Mouse (Mus musculus): ENCODE results near the gene Olfr1200. TPM values are rescaled to one million over a fixed set of nuclear protein-coding genes. Genes with fewer than 3 reads are reported as not detected.

Gene Olfr1200
- not detected in 2 replicates for polyA plus RNA-seq (2014; fragmentation: Nextera tagmentation; extraction: Ambion mirVana)

DNA sequence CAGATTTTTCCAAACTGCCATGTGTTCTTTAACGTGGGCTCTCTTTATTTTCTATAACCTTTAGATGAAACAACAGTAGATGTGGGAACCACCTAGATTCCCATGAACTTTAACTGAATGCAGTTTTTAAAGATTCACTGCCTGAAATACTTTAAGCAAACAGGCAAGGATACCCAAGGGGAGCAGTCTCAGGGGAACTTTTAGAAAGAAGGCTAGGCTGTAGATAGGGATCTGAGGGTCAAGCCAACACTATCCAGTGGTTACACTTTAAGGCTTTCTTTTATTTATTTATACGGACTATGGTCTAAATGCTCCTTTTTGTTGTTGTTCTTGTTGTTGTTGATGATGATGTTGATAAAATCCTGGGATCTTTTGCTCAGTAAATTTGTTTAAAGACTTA, at the start of gene Olfr1200:
TSS of gene Olfr1200 (minus strand) at position 101 of the 400 bp plus-strand sequence.
- Histone ChIP-seq H3K27ac (ENCODE audit: low read depth, low read length) (no peak within 1 kb of the TSS), H3K9me3 (ENCODE audit: control insufficient read depth, low read length) (no peaks in the 10 kb centered on the region), H3K4me1 (ENCODE audit: control insufficient read depth, insufficient read depth, low read length) (no peaks in the 10 kb centered on the region), H3K27me3 (ENCODE audit: control insufficient read depth, insufficient read depth, low read length) (no peaks in the 10 kb centered on the region), H3K9ac (ENCODE audit: low read length) (no peak within 1 kb of the TSS), H3K4me2 (no peak within 1 kb of the TSS), H3K36me3 (ENCODE audit: control insufficient read depth, insufficient read depth, low read length) (no peaks in the 10 kb centered on the region), H3K4me3 (ENCODE audit: low read depth, low read length) (no peak within 1 kb of the TSS)
- WGBS, result 82% methylated on average over 2 of the region's 2 CpGs
- ATAC-seq (ENCODE audit: low FRiP score), result no peak
- no peak for DNase-seq (ENCODE audit: low spot score, missing footprints)

DNA sequence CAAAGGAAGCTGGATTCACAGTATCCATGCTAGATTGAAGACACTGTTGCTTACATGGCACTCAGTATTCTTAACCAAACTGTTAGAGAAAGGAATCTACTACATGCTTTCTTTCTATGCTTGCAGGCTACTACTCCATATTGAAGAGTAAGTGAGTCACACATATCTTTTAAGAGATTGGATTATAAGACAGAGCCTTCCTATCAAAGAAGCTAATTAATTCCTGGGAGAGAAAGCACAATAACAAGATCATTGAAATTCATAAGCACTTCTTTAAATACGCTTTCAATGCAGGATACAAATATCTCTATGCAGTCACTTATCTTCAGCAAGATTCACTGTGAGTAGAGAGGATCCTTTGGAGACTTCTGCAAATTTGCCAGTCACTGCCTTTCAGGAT, 43.9 kb upstream of the Olfr1200 start, which contains the start of gene Olfr1202:
TSS of gene Olfr1202 (plus strand) at position 301 of the 400 bp plus-strand sequence.
- Histone ChIP-seq H3K9me3 (ENCODE audit: control insufficient read depth, low read length) (no peaks in the 10 kb centered on the region), H3K4me2 (no peak within 1 kb of the TSS), H3K36me3 (ENCODE audit: control insufficient read depth, insufficient read depth, low read length) (no peaks in the 10 kb centered on the region), H3K4me3 (ENCODE audit: low read depth, low read length) (no peak within 1 kb of the TSS), H3K27ac (ENCODE audit: low read depth, low read length) (no peak within 1 kb of the TSS), H3K4me1 (ENCODE audit: control insufficient read depth, insufficient read depth, low read length) (no peaks in the 10 kb centered on the region), H3K27me3 (ENCODE audit: control insufficient read depth, insufficient read depth, low read length) (no peaks in the 10 kb centered on the region), H3K9ac (ENCODE audit: low read length) (no peak within 1 kb of the TSS)
- no peak for DNase-seq (ENCODE audit: low spot score, missing footprints)
- WGBS, result 83% methylated on average over 1 of the region's 1 CpGs
- no peak for ATAC-seq (ENCODE audit: low FRiP score)

DNA sequence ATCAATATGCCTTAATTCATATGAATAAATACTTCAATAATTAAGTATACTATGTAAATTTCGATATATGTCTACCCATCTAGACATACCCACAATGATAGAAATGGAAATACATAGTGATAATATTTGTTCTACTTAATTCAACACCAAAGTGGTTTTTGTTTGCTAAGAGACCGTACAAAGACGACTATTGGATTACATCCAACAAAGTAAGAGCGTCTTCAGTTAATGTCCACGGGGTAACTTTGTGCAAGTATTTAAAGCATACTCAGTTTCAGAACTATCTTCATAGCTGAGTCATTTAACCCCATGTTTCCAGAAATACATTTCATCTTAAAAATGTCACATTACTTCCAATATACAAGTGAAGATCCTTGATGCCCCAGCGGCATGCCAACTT, 22.4 kb upstream of the Olfr1200 start, which contains the start of gene Olfr1201:
TSS of gene Olfr1201 (plus strand) at position 301 of the 400 bp plus-strand sequence.
- 88% methylated on average over 6 of the region's 6 CpGs for WGBS
- ATAC-seq (ENCODE audit: low FRiP score), result no peak
- no peak within 1 kb of the TSS for H3K27ac ChIP-seq (ENCODE audit: low read depth, low read length)
- no peak within 1 kb of the TSS for H3K9ac ChIP-seq (ENCODE audit: low read length)
- no peak for DNase-seq (ENCODE audit: low spot score, missing footprints)
- no peaks in the 10 kb centered on the region for H3K27me3 ChIP-seq (ENCODE audit: control insufficient read depth, insufficient read depth, low read length)
- H3K4me1 ChIP-seq (ENCODE audit: control insufficient read depth, insufficient read depth, low read length), result no peaks in the 10 kb centered on the region
- no peak within 1 kb of the TSS for H3K4me3 ChIP-seq (ENCODE audit: low read depth, low read length)
- H3K9me3 ChIP-seq (ENCODE audit: control insufficient read depth, low read length), result no peaks in the 10 kb centered on the region
- no peak within 1 kb of the TSS for H3K4me2 ChIP-seq
- no peaks in the 10 kb centered on the region for H3K36me3 ChIP-seq (ENCODE audit: control insufficient read depth, insufficient read depth, low read length)

DNA sequence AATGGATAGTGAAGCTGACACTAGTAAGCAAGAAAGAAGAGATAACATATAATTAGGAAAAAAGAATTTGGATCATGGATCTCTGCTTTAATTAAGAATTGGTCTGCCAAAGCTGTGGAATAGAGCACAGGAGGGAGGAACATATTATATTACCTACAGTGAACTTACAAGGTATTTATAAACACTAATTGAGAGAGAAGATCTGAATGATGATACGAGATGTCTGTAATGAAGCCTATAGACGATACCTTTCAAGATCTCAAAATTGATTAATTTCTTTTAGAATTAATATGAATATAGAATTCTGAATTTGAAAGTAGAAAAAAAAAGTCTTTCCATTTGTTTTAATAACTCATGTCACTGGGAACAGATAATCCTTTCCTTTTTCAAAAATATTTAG, 9.9 kb downstream of the Olfr1200 start, which contains the start of gene Olfr1199:
TSS of gene Olfr1199 (minus strand) at position 101 of the 400 bp plus-strand sequence.
- Histone ChIP-seq H3K9me3 (ENCODE audit: control insufficient read depth, low read length) (no peaks in the 10 kb centered on the region), H3K4me3 (ENCODE audit: low read depth, low read length) (no peak within 1 kb of the TSS), H3K4me2 (no peak within 1 kb of the TSS), H3K36me3 (ENCODE audit: control insufficient read depth, insufficient read depth, low read length) (no peaks in the 10 kb centered on the region), H3K27me3 (ENCODE audit: control insufficient read depth, insufficient read depth, low read length) (no peaks in the 10 kb centered on the region), H3K9ac (ENCODE audit: low read length) (no peak within 1 kb of the TSS), H3K27ac (ENCODE audit: low read depth, low read length) (no peak within 1 kb of the TSS), H3K4me1 (ENCODE audit: control insufficient read depth, insufficient read depth, low read length) (no peaks in the 10 kb centered on the region)
- no peak for ATAC-seq (ENCODE audit: low FRiP score)
- 87% methylated on average over 2 of the region's 2 CpGs for WGBS
- DNase-seq (ENCODE audit: low spot score, missing footprints), result no peak

DNA sequence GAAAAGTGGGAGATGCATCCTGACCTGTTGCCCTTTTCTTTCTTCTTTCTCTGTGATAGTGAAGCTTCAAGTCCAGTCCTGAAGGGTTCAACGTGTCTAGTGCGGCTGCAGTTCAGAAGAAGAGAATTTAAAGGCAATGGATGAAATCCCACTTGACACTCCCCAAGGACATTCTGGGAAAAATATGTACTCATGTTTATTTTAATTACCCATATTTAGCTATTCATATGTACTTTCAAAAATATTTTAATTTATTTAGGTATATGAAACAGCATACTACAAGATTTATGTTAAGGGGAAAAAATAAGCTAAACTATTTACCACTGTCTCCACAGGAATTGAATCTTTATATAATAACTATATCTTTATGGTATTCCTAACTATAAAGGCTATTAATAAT, 19.0 kb downstream of the Olfr1200 start, which contains the start of gene Olfr1198:
TSS of gene Olfr1198 (minus strand) at position 101 of the 400 bp plus-strand sequence.
- Histone ChIP-seq H3K4me3 (ENCODE audit: low read depth, low read length) (no peak within 1 kb of the TSS), H3K27me3 (ENCODE audit: control insufficient read depth, insufficient read depth, low read length) (no peaks in the 10 kb centered on the region), H3K4me1 (ENCODE audit: control insufficient read depth, insufficient read depth, low read length) (no peaks in the 10 kb centered on the region), H3K36me3 (ENCODE audit: control insufficient read depth, insufficient read depth, low read length) (no peaks in the 10 kb centered on the region), H3K9ac (ENCODE audit: low read length) (no peak within 1 kb of the TSS), H3K4me2 (no peak within 1 kb of the TSS), H3K9me3 (ENCODE audit: control insufficient read depth, low read length) (no peaks in the 10 kb centered on the region), H3K27ac (ENCODE audit: low read depth, low read length) (no peak within 1 kb of the TSS)
- ATAC-seq (ENCODE audit: low FRiP score) (no peak), DNase-seq (ENCODE audit: low spot score, missing footprints) (no peak)
- 89% methylated on average over 2 of the region's 2 CpGs for WGBS

DNA sequence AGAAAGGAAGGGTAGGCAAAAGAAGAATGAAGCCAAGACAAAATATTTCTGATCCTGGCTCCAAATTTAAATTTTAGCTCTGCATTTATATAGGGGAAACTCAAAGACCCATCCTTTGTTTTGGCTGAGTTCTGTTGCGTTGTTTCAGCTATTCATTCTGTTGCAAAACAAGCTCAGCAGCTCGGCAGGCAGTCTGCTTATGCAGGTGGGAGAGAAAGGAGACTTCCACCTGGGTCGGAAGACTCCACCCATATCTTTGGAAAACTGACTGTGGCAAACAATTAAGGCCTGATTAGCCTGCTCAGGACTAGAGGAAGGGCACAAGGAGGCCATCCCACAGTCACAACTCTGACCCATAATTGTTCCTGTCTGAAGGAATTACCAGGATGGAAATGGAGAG, 26.9 kb downstream of the Olfr1200 start:
- H3K4me1 ChIP-seq (ENCODE audit: control insufficient read depth, insufficient read depth, low read length), result no peaks in the 10 kb centered on the region
- H3K36me3 ChIP-seq (ENCODE audit: control insufficient read depth, insufficient read depth, low read length), result no peaks in the 10 kb centered on the region
- no peaks in the 10 kb centered on the region for H3K27me3 ChIP-seq (ENCODE audit: control insufficient read depth, insufficient read depth, low read length)
- no peak overlapping the region for H3K9ac ChIP-seq (ENCODE audit: low read length)
- 64% methylated on average over 3 of the region's 3 CpGs for WGBS
- H3K4me3 ChIP-seq (ENCODE audit: low read depth, low read length), result no peak overlapping the region
- no peak for ATAC-seq (ENCODE audit: low FRiP score)
- no peak for DNase-seq (ENCODE audit: low spot score, missing footprints)
- H3K9me3 ChIP-seq (ENCODE audit: control insufficient read depth, low read length), result no peaks in the 10 kb centered on the region
- no peak overlapping the region for H3K27ac ChIP-seq (ENCODE audit: low read depth, low read length)
- H3K4me2 ChIP-seq, result no peak overlapping the region

DNA sequence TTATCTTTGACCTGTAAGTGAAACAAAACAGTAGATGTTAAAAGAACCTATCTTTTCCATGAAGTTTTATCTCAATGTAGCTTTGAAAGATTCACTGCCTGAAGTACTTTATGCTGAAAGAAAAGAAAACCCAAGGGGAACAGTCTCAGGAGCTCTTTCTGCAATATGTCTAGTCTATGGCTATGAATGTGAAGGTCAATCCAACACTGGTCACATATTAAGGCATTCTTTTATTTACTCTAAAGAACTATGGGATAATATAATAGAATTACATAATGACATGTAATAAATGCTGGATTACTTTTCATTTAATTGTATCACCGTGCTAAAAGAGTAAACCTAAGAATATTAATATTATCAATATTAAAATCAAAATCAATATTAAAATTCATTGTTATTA, 38.0 kb downstream of the Olfr1200 start, which contains the start of gene Olfr1197:
TSS of gene Olfr1197 (minus strand) at position 101 of the 400 bp plus-strand sequence.
- no peaks in the 10 kb centered on the region for H3K4me1 ChIP-seq (ENCODE audit: control insufficient read depth, insufficient read depth, low read length)
- H3K4me3 ChIP-seq (ENCODE audit: low read depth, low read length), result no peak within 1 kb of the TSS
- no peak for ATAC-seq (ENCODE audit: low FRiP score)
- DNase-seq (ENCODE audit: low spot score, missing footprints), result no peak
- H3K27ac ChIP-seq (ENCODE audit: low read depth, low read length), result no peak within 1 kb of the TSS
- H3K36me3 ChIP-seq (ENCODE audit: control insufficient read depth, insufficient read depth, low read length), result no peaks in the 10 kb centered on the region
- H3K27me3 ChIP-seq (ENCODE audit: control insufficient read depth, insufficient read depth, low read length), result no peaks in the 10 kb centered on the region
- H3K4me2 ChIP-seq, result no peak within 1 kb of the TSS
- WGBS, result 87% methylated on average over 1 of the region's 1 CpGs
- no peak within 1 kb of the TSS for H3K9ac ChIP-seq (ENCODE audit: low read length)
- H3K9me3 ChIP-seq (ENCODE audit: control insufficient read depth, low read length), result no peaks in the 10 kb centered on the region

Other genes with a start within 250 kb of the Olfr1200 start
- gene Olfr1188, start 213.6 kb downstream of the Olfr1200 start, polyA plus RNA-seq (2014; fragmentation: Nextera tagmentation; extraction: Ambion mirVana), result not detected in 2 replicates
- not detected in 2 replicates for gene Olfr1189, start 184.0 kb downstream of the Olfr1200 start, polyA plus RNA-seq (2014; fragmentation: Nextera tagmentation; extraction: Ambion mirVana)
- not detected in 2 replicates for gene Olfr1191-ps1, start 129.9 kb downstream of the Olfr1200 start, polyA plus RNA-seq (2014; fragmentation: Nextera tagmentation; extraction: Ambion mirVana)
- gene Olfr1192-ps1, start 122.0 kb downstream of the Olfr1200 start, polyA plus RNA-seq (2014; fragmentation: Nextera tagmentation; extraction: Ambion mirVana), result not detected in 2 replicates
- gene Olfr1193, start 94.9 kb downstream of the Olfr1200 start, polyA plus RNA-seq (2014; fragmentation: Nextera tagmentation; extraction: Ambion mirVana), result not detected in 2 replicates
- not detected in 2 replicates for gene Olfr1195, start 81.3 kb downstream of the Olfr1200 start, polyA plus RNA-seq (2014; fragmentation: Nextera tagmentation; extraction: Ambion mirVana)
- not detected in 2 replicates for gene Olfr1196, start 65.9 kb downstream of the Olfr1200 start, polyA plus RNA-seq (2014; fragmentation: Nextera tagmentation; extraction: Ambion mirVana)
- gene Olfr1197, start 38.1 kb downstream of the Olfr1200 start, polyA plus RNA-seq (2014; fragmentation: Nextera tagmentation; extraction: Ambion mirVana), result not detected in 2 replicates
- gene Olfr1198, start 19.1 kb downstream of the Olfr1200 start, polyA plus RNA-seq (2014; fragmentation: Nextera tagmentation; extraction: Ambion mirVana), result not detected in 2 replicates
- not detected in 2 replicates for gene Olfr1199, start 10.0 kb downstream of the Olfr1200 start, polyA plus RNA-seq (2014; fragmentation: Nextera tagmentation; extraction: Ambion mirVana)
- not detected in 2 replicates for gene Olfr1201, start 22.5 kb upstream of the Olfr1200 start, polyA plus RNA-seq (2014; fragmentation: Nextera tagmentation; extraction: Ambion mirVana)
- not detected in 2 replicates for gene Olfr1202, start 44.0 kb upstream of the Olfr1200 start, polyA plus RNA-seq (2014; fragmentation: Nextera tagmentation; extraction: Ambion mirVana)
- gene Olfr1205, start 59.2 kb upstream of the Olfr1200 start, polyA plus RNA-seq (2014; fragmentation: Nextera tagmentation; extraction: Ambion mirVana), result not detected in 2 replicates
- gene Olfr1204, start 78.8 kb upstream of the Olfr1200 start, polyA plus RNA-seq (2014; fragmentation: Nextera tagmentation; extraction: Ambion mirVana), result not detected in 2 replicates
- gene Olfr1206, start 92.7 kb upstream of the Olfr1200 start, polyA plus RNA-seq (2014; fragmentation: Nextera tagmentation; extraction: Ambion mirVana), result not detected in 2 replicates
- not detected in 2 replicates for gene Olfr1208, start 131.8 kb upstream of the Olfr1200 start, polyA plus RNA-seq (2014; fragmentation: Nextera tagmentation; extraction: Ambion mirVana)
- gene Olfr1209, start 144.7 kb upstream of the Olfr1200 start, polyA plus RNA-seq (2014; fragmentation: Nextera tagmentation; extraction: Ambion mirVana), result not detected in 2 replicates
- not detected in 2 replicates for gene Olfr1211, start 167.6 kb upstream of the Olfr1200 start, polyA plus RNA-seq (2014; fragmentation: Nextera tagmentation; extraction: Ambion mirVana)
- not detected in 2 replicates for gene Olfr1212, start 183.5 kb upstream of the Olfr1200 start, polyA plus RNA-seq (2014; fragmentation: Nextera tagmentation; extraction: Ambion mirVana)
- gene Gm13762, start 209.8 kb upstream of the Olfr1200 start, polyA plus RNA-seq (2014; fragmentation: Nextera tagmentation; extraction: Ambion mirVana), result not detected in 2 replicates
- gene Olfr1214, start 222.2 kb upstream of the Olfr1200 start, polyA plus RNA-seq (2014; fragmentation: Nextera tagmentation; extraction: Ambion mirVana), result not detected in 2 replicates
- gene Olfr1215, start 236.5 kb upstream of the Olfr1200 start, polyA plus RNA-seq (2014; fragmentation: Nextera tagmentation; extraction: Ambion mirVana), result not detected in 2 replicates
- not detected in 2 replicates for gene Olfr1216, start 247.9 kb upstream of the Olfr1200 start, polyA plus RNA-seq (2014; fragmentation: Nextera tagmentation; extraction: Ambion mirVana)